Mouse (Mus musculus): Measurements from ENCODE around the gene P2ry1. TPM values are rescaled to one million over a fixed set of nuclear protein-coding genes. Genes with fewer than 3 reads are reported as not detected.

P2ry1 gene
- polyA plus RNA-seq, 1 experiment = not detected

DNA sequence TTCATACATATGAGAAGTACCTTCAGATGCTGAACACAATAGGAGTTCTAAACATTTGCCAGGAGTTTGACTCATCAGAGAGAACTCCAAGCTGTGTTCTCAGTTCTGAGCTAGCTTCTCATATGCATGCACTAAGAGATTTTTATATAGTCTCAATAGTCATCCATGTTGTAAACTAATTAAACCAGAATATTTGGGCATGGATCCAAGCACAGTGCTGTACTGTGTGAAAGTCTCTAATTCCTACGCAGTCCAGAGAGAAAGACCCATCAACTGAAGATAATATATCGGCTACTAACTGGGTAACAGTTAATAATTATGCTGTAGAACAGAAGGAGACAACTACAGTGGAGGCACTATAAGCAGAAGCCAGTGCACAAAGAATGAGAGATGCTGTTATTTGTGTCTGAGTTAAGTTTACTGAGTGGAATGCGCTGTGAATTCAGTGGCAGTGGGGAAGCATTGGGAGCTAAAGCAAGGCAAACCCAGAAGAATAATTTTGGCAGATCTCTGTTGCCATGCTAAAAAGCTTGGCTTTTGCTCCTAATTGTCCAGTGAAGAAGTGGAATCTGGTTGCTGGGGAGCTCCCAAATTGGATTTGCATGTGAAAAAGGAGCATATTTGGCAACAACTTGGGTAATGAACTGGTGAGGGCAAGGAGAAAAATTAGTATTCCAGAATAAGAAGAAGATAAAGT, 47.5 kb downstream of the P2ry1 start:
- TF ChIP-seq CTCF (IDR thresholded peaks at IDR 0.05; ENCODE audit: insufficient read depth, low read depth, low read length) (no peak), POLR2A (IDR thresholded peaks at IDR 0.05; ENCODE audit: insufficient read depth, low read depth, low read length) (no peak)
- 23% methylated on average over 3 of the region's 3 CpGs for WGBS
- H3K27ac ChIP-seq (ENCODE audit: insufficient read depth, low read depth, low read length) = no peak overlapping the region
- no peaks in the 10 kb centered on the region for H3K4me1 ChIP-seq (ENCODE audit: control insufficient read depth, insufficient read depth, low read length)
- no peak overlapping the region for H3K4me3 ChIP-seq (ENCODE audit: insufficient read depth, low read depth, low read length)

Measured in olfactory bulb, adult 2 months (tissue).